Mouse (Mus musculus) left cerebral cortex, adult 11 months (tissue): Measurements from ENCODE around the gene Rhbdd1.

Experiments
- DNase-seq: peaks from one replicate; pipeline ENCODE4 v3.0.0; 2022; ENCODE audit warnings: low spot score

Rhbdd1 gene

DNA sequence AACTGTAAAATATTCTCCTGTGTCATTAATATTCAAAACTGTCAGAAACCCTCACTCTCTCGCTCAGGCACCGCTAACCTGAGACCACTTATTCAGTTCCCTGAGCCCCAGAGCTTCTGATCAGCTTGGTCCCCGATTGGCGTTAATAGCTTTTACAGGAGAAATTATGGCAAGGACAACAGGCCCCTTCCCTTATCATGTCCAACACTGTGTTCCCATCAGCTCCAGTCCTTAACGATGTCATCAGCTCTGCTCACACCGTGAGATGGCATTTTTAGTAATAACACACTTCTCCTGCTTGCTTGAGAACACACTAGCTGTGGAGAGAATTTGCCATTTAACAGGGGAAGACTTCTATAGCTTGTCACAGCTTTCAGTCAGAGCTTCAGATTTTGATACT lies 48.2 kb downstream of the Rhbdd1 start:
- no peak for DNase-seq

DNA sequence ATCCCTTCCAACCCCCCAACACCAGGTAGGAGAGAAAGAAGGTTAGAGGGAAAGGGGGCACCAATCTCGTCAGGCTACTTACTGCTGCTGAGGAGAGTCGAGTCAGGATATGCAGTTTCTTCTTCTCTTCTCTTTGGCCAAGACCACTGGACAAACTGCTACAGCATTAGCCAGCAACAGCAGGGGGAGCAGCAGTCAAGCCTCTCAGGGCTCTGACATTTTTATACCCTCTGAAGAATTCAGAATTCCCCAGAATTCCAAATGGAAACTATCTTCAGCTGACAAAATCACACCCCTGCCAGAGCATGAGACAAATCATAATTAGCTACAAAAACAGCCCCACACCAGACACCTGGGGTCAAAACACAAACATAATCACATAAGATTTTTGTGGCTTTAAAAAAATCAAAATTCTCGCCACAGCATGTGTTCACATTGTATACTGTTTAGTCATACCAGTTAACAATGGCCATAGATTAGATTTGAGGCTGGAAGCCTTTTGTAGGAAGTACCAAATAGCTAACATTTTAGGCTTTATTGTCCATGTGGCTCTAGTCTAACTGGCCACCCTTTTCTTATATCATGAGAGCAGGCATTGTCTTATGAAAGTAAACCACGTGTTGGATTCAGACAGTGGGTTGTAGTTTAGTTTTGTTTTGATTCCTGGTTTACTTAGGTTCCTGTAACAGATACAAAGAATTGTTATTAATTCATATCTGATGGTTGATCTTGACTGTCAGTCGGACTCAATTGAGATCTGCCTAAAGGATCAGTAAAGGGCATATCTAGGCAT lies 55.6 kb downstream of the Rhbdd1 start:
- no peak for DNase-seq

DNA sequence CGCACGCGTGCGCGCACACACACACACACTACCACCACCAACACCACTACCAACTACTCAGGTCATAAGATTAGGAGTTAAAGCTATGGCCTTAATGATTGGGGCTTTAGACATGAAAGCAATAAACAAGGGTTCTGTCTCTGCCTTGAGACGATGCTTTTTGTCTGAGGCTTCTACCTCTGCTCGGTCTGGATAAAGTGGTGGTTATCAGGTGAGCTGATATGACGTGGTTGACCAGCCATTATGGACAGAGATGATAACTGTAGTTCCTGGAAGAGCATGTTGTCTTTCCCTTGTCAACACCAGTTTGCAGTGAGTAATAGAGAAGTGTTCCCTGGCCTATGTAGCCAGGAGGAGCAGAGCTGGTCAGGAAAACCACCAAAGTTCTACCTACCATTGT lies 57.7 kb downstream of the Rhbdd1 start:
- no peak for DNase-seq

DNA sequence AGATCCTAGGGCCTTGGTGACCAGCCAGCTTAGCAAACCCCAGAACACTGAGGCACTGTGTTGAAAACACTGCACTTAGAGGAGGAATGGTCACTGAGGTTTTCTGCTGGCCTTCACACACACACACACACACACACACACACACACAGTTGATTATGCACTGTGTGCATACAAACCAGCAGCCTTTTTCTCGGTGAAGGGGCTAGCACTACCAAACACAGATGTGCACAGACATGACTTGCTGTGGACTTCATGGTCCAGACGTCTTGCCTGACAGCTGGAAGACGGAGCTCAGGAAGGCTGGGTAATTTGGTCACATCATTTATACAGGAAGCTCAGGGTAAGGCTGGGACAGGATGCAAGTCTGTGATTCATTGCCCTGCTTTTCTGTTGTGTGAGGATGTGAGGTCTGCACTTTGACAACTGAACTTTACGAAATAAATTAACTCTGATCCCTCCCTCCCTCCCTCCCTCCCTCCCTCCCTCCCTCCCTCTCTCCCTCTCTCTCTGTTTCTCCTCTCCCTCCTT lies 58.6 kb downstream of the Rhbdd1 start:
- no peak for DNase-seq

DNA sequence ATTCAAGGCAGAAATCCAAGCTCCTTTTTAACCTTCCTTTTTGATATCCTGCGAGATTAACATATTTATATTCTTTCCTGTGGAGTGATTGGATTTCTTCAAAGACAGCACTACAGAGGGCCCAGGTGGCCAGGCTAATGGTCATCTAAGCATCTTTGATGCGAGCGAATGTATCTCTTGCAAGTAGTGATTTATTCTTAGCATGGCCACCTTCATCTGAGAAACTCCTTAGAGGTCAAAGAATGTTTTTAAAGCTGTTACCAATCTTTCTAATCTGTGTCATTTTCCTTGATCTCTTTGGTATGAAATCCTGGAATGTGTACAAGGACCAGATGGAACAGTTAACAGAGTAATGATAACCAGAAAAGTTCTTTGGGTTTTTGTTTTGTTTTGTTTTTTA lies 59.2 kb downstream of the Rhbdd1 start:
- no peak for DNase-seq

DNA sequence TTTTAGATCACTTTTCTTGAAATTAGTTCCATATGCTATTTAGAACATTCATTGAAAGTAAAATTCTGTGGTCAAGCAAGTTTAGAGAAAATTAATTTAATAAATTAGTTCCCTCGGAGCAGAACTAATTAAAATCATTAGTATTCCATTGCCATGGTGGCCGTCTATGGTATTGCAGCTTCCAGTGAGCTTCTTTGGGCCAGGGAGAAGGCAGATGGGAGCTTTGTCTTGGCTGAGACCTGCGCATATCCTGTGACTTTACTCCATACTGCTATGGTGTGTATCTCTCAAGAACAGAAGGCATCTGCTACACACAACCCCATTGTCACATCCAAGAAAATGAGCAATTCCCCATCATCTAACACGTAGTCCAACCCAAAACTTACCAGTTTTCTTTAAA lies 65.7 kb downstream of the Rhbdd1 start:
- DNase-seq, result no peak

DNA sequence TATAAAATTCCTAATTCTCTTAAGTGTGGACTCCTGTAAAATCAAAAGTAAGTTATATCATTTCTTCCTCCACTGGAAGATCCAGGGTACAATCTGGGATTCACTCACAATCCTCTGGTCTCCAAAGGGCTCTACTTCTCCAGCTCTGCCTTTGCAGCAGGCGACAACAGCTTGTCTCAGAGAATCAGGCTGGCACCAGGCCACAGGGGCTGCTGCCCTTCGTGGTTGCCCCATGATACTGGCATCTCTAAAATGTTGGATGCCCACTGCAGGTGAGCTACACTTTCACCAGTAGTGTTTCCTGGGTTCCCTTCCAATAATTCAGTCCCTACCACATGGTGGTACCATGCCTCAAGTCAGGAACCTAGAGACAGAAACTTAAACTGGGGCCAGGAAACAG lies 67.9 kb downstream of the Rhbdd1 start:
- DNase-seq, result no peak

DNA sequence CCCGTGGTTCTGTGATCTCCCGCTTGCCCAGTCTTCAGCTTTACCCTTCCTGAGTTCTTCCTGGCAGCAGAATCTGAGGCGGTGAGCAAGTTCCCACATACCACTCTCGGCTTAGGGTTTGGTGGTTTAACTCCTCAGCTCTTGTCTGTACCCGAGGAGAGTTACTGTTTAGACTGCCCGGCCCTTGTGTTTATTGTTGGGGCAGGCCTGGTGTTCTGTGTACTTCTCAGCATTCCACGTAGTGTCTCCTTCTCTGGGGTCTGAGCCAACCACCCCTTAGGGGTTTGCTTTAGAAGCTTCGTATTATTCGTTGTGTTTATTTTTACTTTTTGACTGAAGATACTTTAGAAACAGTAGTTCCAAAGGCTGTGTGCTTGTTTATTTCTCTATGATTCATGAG lies 68.8 kb downstream of the Rhbdd1 start:
- no peak for DNase-seq

DNA sequence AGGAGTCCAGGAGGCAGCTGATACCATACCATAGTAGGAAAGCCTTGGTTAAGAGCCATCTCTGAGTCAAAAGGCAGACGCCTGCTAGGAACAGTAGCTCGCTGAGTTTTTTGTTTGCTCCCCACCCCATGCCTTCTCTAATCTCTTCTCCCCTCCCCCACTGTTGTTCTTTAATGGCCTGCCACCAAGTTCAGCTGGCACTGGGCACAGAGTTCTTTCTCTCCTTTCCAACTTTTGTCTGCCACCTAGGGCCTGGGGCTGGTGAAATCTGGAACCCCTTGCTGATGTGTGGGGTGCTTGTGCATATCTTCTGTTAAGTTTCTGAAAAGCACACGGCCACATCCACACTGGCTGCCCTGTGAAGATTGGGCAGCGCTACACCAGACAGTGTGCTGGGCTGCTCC lies 69.6 kb downstream of the Rhbdd1 start:
- DNase-seq, result no peak

DNA sequence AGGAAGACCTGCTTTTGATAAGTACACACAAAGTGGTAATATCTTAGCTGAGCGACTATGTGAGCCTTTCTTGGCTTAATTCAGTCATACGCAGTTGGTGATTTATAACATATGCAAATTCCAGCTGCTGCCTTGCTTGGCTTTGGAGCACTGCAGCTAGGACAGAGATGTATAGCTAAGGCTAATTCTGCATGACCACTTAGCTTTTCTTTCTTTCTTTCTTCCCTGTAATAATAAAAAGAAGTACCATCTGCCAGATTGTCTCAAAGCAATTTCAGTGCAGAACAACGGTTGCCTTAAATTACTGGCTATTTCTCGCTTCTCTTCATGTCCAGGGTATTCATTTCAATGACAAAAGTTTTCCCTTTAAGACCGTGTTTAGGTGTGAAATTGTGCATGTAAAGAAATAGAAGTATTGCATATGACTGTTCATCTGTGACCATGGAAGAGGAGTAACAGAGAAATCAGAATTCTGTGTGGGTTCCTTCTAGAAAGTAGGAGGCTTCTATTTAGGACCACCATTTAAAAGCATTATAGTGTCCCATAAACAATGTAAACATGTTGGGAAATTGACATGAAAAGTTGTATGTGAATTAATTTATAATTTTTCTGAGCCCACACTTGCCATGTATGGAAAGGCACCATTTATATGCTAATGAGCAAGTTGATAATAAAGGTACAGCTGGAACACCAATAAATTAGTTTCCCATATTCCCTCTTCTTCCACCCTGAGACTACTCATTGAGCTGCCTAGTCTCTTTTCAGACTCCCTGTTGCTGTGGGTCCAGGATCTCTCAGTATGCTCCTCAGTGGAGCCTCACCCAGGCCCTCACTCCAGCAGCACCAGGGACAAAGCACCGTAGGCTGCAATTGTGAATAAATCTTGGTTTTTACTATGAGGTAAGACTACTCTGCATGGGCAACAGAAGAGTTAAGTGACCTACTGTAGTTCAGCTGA lies 70.8 kb downstream of the Rhbdd1 start:
- DNase-seq, result no peak

DNA sequence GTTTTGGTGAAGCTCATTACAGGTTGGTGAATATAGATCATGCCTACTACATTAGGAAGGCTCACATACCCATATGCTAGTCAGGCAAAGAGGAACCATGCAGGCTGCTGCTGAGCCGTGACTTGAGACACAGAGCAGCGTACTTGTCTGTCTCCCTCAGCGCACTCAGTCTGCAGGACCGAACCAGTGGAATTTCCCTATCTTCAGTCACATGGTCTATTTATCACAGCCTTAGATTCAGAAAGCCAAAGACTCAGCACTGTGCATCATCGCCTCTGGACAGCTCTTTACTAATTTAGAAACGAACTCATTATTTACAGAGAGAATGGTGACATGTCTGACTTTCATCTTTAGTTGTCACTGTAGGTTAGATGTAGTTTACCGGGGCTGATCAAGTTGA lies 73.1 kb downstream of the Rhbdd1 start:
- no peak for DNase-seq

DNA sequence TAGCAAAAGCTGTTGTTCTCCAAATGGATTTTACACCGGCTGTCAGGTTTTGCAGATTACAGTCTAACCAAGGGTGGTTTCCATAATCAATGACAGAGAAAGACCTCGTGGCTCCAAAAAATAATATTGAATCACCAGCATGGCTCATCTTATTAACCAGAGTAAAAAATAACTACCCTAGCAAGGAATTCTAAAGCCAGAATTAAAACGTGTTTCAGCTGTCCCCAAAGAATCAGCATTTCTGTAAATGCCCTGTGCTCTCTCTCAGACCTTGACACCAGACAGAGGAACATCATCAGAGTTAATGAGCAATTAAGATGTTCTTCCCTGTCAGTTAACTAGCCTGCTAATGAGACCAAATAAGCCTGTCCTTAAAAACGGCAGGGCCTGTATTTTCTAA lies 79.1 kb downstream of the Rhbdd1 start:
- DNase-seq, result no peak

DNA sequence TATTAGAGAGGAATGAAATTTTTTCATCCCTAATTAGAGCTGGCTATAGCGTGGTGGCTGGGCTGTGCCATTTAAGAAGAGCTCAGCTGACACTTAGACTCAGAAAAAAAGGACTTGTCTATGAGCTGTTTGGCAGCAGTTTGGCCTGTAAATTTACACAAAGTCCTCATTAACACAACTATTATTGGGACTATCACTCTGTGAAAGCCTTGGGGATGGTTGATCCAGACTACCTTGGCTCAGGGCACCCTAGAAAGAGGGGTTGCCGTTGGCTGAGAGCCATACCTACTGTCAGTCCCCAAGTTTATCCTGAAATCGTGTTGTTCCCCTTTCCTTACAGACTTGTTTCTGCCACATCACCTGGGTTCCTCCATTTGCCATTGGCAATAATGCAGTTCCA lies 91.5 kb downstream of the Rhbdd1 start:
- no peak for DNase-seq

DNA sequence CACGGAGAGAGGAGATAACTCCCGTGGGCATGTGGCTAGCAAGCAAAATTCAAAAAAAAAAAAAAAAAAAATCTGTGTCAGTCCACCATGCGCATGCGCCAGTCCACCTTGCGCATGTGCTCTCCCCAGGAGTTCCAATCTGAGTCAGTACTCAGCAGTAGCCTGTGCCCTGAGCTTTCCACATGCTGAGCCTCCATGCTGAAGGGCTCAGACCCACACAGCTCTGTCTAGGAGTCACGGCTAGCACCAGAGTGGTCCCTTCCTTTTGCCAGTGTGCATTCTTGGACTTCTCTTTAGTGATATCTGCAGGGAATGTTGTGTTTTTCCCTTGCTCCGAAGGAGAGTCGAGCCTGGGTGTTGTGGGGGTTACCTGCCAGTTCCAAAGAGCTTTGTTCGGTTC lies 93.0 kb downstream of the Rhbdd1 start:
- DNase-seq, result no peak

DNA sequence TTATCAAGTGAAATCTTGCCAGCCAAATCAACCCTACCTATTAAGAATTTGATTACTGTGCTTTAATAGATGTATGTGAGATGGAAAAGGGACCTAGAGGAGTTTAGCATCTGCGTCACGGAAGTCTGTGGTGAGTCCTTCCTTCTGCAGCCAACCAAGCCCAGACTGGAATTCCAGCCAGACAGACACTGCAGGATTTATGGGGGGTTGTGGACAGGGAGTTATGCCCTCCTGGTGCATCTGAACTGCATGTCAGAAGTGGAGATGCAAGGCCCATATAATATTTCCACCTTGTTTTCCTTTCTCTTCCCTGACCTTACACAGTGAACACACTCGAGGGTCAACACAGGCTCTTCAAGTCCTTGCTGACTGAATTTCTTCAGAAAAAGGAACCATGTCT lies 94.3 kb downstream of the Rhbdd1 start:
- no peak for DNase-seq

DNA sequence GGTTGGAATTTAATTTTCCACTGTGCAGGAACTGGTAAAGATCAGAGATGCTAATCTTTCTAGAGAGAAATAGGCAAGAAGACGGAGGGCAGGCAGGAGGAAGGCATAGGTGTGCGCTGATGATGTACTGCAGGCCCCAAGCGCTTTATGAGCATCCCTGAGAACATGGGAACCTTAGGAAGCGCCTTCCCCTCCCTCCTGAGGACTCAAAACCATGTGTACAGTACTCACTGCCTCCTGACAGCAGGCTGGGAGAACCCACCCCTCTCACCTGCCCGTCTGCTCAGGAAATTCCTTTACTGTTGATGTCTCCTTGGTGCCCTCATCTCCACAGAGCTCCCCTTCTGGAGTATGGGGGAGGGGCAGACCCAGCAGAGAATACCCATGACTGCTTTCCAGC lies 95.3 kb downstream of the Rhbdd1 start:
- no peak for DNase-seq

DNA sequence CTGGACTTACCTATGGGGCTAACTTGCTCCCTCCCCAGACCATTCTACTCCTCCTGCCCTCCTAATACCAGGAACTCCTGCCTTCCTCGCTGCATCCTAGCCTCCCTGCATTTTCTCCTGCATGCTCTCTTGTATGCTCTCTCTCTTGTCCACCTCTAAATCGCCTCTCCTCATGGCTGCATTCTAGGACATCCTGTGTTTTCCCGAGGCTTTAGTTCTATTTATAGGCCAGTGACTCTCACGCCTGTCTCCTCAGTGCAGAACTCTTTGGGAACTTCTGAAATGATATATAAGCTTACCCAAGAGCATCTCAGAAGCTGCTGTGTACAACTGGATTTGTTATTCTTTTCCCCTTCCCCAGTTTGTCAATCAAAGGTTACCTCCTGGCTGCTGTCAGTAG lies 95.8 kb downstream of the Rhbdd1 start:
- DNase-seq, result no peak

DNA sequence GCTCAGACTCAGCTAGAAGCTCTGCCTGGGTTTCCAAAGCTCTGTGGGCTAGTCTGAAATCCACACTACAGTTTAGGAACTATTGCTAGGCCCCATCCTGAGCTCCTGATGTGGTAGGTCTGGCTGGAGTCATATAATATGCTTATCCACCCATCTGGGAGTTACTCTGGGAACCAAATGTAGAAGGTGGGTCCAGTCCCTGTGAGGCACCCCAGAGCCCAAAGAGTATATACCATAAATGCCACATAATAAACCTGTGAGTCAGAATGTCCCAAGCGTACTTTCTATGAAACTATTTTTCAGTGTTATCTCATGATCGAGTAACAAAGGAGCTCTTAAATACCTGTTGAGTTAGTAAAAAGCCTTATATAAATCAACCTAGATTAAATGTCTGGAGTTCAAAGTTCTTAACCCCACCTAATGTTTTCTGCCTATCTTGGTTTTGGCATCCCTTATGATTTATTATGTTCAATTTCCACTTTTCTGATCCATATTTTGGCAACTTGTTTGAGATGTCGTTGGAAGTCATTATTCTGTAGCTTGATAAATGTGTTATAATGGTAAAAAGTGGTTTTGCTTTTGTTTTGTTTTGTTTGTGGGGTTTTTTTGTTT lies 98.3 kb downstream of the Rhbdd1 start:
- no peak for DNase-seq

DNA sequence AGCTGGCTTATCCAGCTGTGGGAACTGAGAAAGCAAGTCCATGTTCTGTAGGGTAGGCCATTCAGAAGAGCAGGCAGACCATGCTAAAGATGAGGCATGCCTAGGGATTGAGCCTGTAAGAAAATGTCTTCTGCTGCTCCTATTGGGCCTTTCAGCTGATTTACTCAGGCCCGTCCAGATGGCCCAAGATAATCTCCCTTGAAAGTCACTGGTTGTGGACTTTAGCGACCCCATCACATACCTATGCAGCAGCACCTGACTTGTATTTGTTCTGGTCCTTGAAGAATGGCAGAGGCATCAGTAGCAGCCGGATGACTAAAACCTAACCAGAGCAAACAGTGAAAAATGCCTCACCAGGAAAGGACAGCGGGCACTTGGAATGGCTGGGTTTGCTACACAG lies 99.4 kb downstream of the Rhbdd1 start:
- DNase-seq, result no peak

DNA sequence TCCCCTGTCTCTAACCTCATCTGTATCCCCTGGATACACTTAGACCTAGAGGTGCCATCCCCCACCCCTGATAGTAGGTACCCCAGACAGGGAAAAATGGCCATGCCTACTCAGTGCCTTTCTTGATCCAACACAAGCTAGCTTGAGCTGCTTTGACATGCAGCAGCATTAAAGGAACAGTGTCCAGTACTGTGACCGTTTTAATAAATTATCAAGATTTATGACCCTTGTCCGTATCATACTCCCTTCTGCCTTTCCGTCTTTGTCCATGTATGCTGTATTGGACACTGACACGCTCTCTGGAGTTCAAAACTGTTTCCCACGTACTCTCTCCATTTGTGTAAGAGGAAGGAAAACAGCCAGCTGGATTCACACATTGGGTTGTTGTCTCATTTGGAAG lies 111.5 kb downstream of the Rhbdd1 start:
- no peak for DNase-seq

DNA sequence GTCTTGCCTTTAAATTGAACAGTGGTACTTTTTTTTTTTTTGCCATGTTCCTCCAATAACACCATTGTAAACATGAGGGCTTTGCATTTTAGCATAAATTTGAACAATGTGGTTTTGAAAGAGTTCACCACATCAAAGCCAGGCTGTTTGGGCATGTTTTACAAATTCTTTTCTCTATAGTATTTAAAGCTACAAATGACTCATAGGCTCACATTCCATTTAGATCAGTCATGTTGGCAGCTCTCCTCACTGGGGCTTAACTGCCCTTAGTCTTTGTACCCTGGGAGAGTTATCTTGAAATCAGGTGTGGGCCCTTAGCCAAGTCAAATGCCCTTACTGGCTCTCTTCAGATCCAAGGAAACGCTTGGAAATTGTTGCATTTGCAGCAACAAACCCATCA lies 112.8 kb downstream of the Rhbdd1 start:
- no peak for DNase-seq

DNA sequence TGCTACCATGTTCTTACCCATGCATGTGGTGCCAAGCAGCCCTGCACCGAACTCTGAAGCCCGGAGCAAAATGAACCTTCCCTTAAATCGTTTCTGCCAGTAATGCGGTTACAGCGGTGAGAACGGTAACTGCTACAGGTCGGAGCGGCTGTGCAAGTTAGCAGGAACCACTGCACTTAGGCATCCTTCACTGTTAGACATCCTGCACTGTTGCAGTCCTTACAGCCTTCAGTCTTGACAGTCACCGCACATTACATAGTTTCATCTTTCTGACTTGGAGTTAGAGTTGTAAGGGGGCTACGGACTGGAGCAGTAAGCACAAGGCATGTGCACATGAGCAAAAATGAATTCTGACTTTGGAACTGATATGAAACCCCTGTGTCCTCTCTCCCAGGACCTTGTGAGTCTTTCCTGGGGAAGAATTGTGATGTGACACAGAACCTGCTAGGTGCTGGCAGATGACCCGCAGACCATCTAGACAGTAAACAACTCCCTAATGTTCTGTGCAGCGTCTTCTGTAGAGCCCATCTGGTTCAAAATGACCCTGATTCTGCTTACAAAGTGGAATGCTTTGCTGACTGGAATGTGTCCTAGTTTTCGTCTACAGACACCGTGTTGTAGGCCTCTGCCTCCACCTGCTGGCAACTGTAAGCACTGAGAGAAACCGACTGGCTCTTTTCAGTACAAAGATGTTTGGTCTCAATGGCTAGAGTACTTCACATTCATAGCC lies 116.8 kb downstream of the Rhbdd1 start:
- DNase-seq, result peak; percentile 58
